8 mouse cellular contexts compared by ENCODE assay signal in the genomic region with DNA sequence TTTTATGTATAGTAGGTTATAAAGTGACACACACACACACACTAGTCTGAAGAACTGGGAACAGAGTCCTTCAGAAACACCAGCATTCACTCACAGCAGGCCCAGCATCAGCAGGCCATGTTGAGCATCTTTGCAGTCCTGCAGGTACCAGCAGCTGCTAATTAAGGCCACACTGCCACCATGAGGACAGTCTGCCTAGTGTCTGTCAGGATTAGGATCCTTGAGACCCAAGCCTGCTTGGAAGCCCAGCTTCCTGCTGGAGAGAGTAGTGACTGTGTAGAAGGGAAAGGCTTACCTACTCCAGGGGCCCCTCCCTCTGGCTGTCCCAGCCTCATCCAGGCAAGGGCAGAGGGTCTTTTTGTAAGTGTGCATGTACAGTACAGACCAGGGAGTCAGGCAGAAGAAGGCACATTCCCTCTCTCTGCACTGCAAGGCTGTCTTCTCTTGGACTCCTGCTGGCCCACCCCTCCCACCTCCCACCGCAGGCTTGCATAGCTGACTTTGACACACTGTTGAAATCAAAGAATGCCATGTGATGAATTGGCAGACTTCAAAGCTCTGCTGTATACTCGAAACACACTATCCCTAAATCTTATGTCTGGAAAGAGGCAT. TPM values are rescaled to one million over a fixed set of nuclear protein-coding genes. Genes with fewer than 3 reads are reported as not detected.
A peak's percentile ranks its signal among the peaks of the same experiment; 100 is the strongest.
DNase-seq lines count a peak whose midpoint lies in the region; ATAC-seq lines count a peak whose summit lies in the region.

No protein-coding gene starts in this region.

- H3K4me2 ChIP-seq in liver, embryonic 12.5 days = no peak overlapping the region
- no peak overlapping the region for H3K4me2 ChIP-seq in intestine, embryonic 16.5 days (ENCODE audit: low read depth, low read length)
- H3K4me2 ChIP-seq in midbrain, embryonic 12.5 days (replicated peaks) = no peak overlapping the region

- no peaks in the 10 kb centered on the region for H3K4me1 ChIP-seq in liver, embryonic 12.5 days
- no peaks in the 10 kb centered on the region for H3K4me1 ChIP-seq in intestine, embryonic 16.5 days (ENCODE audit: control insufficient read depth, insufficient read depth, low read length)
- H3K4me1 ChIP-seq in midbrain, embryonic 12.5 days = no peaks in the 10 kb centered on the region

- no peaks in the 10 kb centered on the region for H3K27me3 ChIP-seq in liver, embryonic 12.5 days (replicated peaks)
- H3K27me3 ChIP-seq in intestine, embryonic 16.5 days (replicated peaks; ENCODE audit: control insufficient read depth, insufficient read depth, low read length) = no peaks in the 10 kb centered on the region
- no peaks in the 10 kb centered on the region for H3K27me3 ChIP-seq in midbrain, embryonic 12.5 days
- no peaks in the 10 kb centered on the region for H3K27me3 ChIP-seq in splenic B cell, adult 2 months (ENCODE audit: control insufficient read depth, insufficient read depth, low read length, poor library complexity, severe bottlenecking)

- no peaks in the 10 kb centered on the region for H3K9me3 ChIP-seq in liver, embryonic 12.5 days (replicated peaks)
- H3K9me3 ChIP-seq in intestine, embryonic 16.5 days (ENCODE audit: control insufficient read depth, low read length) = no peaks in the 10 kb centered on the region
- H3K9me3 ChIP-seq in midbrain, embryonic 12.5 days = no peaks in the 10 kb centered on the region

- peak; percentile 53 for DNase-seq in liver
- DNase-seq in embryo, embryonic 9.5 days (ENCODE audit: extremely low spot score) = peak; percentile 64
- peak; percentile 20 for DNase-seq in gonadal fat pad, adult 2 months (ENCODE audit: low read depth)
- peak; percentile 82 to 84 for DNase-seq in left cerebral cortex, postnatal 14 days (ENCODE audit: low spot score in 2 of 2)
- DNase-seq in splenic B cell, adult 2 months (ENCODE audit: low read depth, low spot score) = peak; percentile 38

- intact Hi-C loops in left cerebral cortex, postnatal 14 days (cut with DNase I) = loop anchor here (1.0 to 2.0 kb wide), 2 partner anchors 189 to 316 kb away; partner anchors contain the start of gene Smco4

- H3K36me3 ChIP-seq in liver, embryonic 12.5 days = no peaks in the 10 kb centered on the region
- H3K36me3 ChIP-seq in intestine, embryonic 16.5 days (ENCODE audit: control insufficient read depth, insufficient read depth, low read length) = no peaks in the 10 kb centered on the region
- no peaks in the 10 kb centered on the region for H3K36me3 ChIP-seq in midbrain, embryonic 12.5 days
- H3K36me3 ChIP-seq in splenic B cell, adult 2 months (ENCODE audit: control insufficient read depth, insufficient read depth, low read length, poor library complexity, severe bottlenecking) = no peaks in the 10 kb centered on the region

- H3K27ac ChIP-seq in liver, embryonic 12.5 days = no peak overlapping the region
- H3K27ac ChIP-seq in intestine, embryonic 16.5 days (ENCODE audit: low read length) = no peak overlapping the region
- H3K27ac ChIP-seq in midbrain, embryonic 12.5 days (replicated peaks) = no peak overlapping the region

- WGBS in liver, embryonic 12.5 days (ENCODE audit: insufficient replicate concordance) = 49% methylated on average over 2 of the region's 2 CpGs
- 45% methylated on average over 2 of the region's 2 CpGs for WGBS in intestine, embryonic 16.5 days
- 49% methylated on average over 2 of the region's 2 CpGs for WGBS in midbrain, embryonic 12.5 days

- H3K4me3 ChIP-seq in liver, embryonic 12.5 days = no peak overlapping the region
- no peak overlapping the region for H3K4me3 ChIP-seq in intestine, embryonic 16.5 days (ENCODE audit: low read length)
- no peak overlapping the region for H3K4me3 ChIP-seq in midbrain, embryonic 12.5 days

- no peak for ATAC-seq in liver, embryonic 12.5 days
- ATAC-seq in intestine, embryonic 16.5 days = peak; percentile 87
- ATAC-seq in midbrain, embryonic 12.5 days (ENCODE audit: low FRiP score, low read depth) = peak; percentile 88

- no peak overlapping the region for H3K9ac ChIP-seq in liver, embryonic 12.5 days
- no peak overlapping the region for H3K9ac ChIP-seq in intestine, embryonic 16.5 days (ENCODE audit: low read depth, low read length)
- no peak overlapping the region for H3K9ac ChIP-seq in midbrain, embryonic 12.5 days (replicated peaks)

RNA-seq across cellular contexts. Expression of gene Slc36a4, which starts 27.6 kb away (rescaled TPM):
- 2.8 and 2.9 TPM in 2 replicates for polyA plus RNA-seq in liver, embryonic 12.5 days (2016; fragmentation: Nextera tagmentation; extraction: Ambion mirVana)
- polyA plus RNA-seq in gonadal fat pad, adult 2 months (2012; rRNA removed) = 7.0 and 7.7 TPM in 2 replicates
- 6.0 TPM in 2 replicates for polyA plus RNA-seq in intestine, embryonic 16.5 days (2015; fragmentation: Nextera tagmentation; extraction: Ambion mirVana)
- total RNA-seq in left cerebral cortex, postnatal 14 days (2021) = 10 to 100 TPM; 44.2 to 49.4 TPM
- polyA plus RNA-seq in midbrain, embryonic 12.5 days (2016; fragmentation: Nextera tagmentation; extraction: Ambion mirVana) = 18.9 and 20.6 TPM in 2 replicates

RNA-seq across cellular contexts. Expression of gene Deup1, which starts 54.2 kb away (rescaled TPM):
- not detected in 2 replicates for polyA plus RNA-seq in liver, embryonic 12.5 days (2016; fragmentation: Nextera tagmentation; extraction: Ambion mirVana)
- 0.30 and 0.57 TPM in 2 replicates for polyA plus RNA-seq in gonadal fat pad, adult 2 months (2012; rRNA removed)
- polyA plus RNA-seq in intestine, embryonic 16.5 days (2015; fragmentation: Nextera tagmentation; extraction: Ambion mirVana) = 0.16 TPM in 2 replicates
- under 1 TPM; 0.35 to 0.68 TPM for total RNA-seq in left cerebral cortex, postnatal 14 days (2021)
- polyA plus RNA-seq in midbrain, embryonic 12.5 days (2016; fragmentation: Nextera tagmentation; extraction: Ambion mirVana) = 0.59 and 1.1 TPM in 2 replicates

Comparison
In these comparisons a context has a peak if more than half of its experiments do, and no peak if none do; other contexts are left out.
1. DNase-seq: peak in every context shown above with its lines; median percentile 83 in left cerebral cortex, postnatal 14 days; 64 in embryo, embryonic 9.5 days; 53 in liver; 38 in splenic B cell, adult 2 months; 20 in gonadal fat pad, adult 2 months.